Mouse (Mus musculus) G1E (cell line): Measurements from ENCODE around the gene Cuta.

Source experiments
- CTCF ChIP-seq: IDR thresholded peaks from 2 replicates; pipeline ENCODE4 v1.5.1; 2012; ENCODE audit warnings: low read depth, low read length, inconsistent platforms, mixed read lengths
- GATA1 ChIP-seq: IDR thresholded peaks from 2 replicates; pipeline ENCODE4 v1.6.1; 2012; ENCODE audit warnings: borderline replicate concordance, low read length, inconsistent platforms, mixed read lengths
- GATA2 ChIP-seq: IDR thresholded peaks from 2 replicates; pipeline ENCODE4 v1.6.1; 2012; ENCODE audit warnings: low read depth, low read length, inconsistent platforms, borderline replicate concordance
- POLR2AphosphoS5 ChIP-seq: IDR thresholded peaks from 2 replicates; pipeline ENCODE4 v1.6.1; 2012; ENCODE audit warnings: low read depth, low read length, inconsistent platforms; ENCODE audit not compliant: insufficient replicate concordance
- TAL1 ChIP-seq: conservative IDR thresholded peaks from 2 replicates; pipeline ENCODE4 v1.6.1; 2012; ENCODE audit warnings: low read depth, low read length, inconsistent platforms, mixed read lengths

DNA sequence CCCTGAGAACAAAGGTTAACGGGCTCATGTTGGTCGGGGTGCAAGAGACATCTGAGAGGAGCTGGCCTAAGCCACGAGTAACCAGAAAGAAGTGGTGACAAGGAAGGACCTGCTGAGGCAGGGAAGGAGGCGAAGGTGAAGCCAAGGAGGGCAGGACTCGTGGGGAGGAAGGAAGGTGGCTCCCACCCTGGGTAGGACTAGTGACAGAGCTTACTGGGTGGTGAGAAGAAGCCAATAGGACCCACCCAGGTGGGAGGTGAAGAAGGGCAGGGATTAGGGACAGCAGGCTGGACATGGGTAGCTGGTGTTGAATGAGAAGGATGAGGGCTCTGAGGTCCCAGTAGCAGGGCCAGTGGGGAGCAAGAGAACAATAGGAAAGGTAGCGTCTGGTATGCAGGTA lies 13.8 kb upstream of the Cuta start:
- no peak for TF ChIP-seq CTCF
- no peak for TF ChIP-seq TAL1
- TF ChIP-seq GATA1, result no peak
- no peak for TF ChIP-seq GATA2
- no peak for TF ChIP-seq POLR2AphosphoS5
